In genomic region chr16:22656533-22657444, GRCm38 (mm10) we compare ENCODE assay signal across 8 mouse cellular contexts. TPM values are rescaled to one million over a fixed set of nuclear protein-coding genes. Genes with fewer than 3 reads are reported as not detected.
A peak's percentile ranks its signal among the peaks of the same experiment; 100 is the strongest.
DNase-seq lines count a peak whose midpoint lies in the region; ATAC-seq and TF ChIP-seq lines count a peak whose summit lies in the region.

Gene Dgkg, minus strand, starts transcription at chr16:22657221.

- intact Hi-C loops in heart, postnatal 10 days (cut with DNase I): no loop called here

- no peak within 1 kb of the TSS for H3K27ac ChIP-seq in forebrain, embryonic 12.5 days
- H3K27ac ChIP-seq in liver, embryonic 15.5 days (replicated peaks): peak within 1 kb of the TSS; percentile 55

- H3K4me1 ChIP-seq in forebrain, embryonic 12.5 days: peaks cover 17% of the 10 kb centered on the region
- peaks cover 5% of the 10 kb centered on the region; the same call in 1 of the 2 replicates for H3K4me1 ChIP-seq in liver, embryonic 15.5 days (replicated peaks)

- peak; percentile 70; the same call in 1 of the 2 replicates for ATAC-seq in forebrain, embryonic 12.5 days (ENCODE audit: low FRiP score)
- peak; percentile 52 for ATAC-seq in liver, embryonic 15.5 days (ENCODE audit: insufficient read depth)

- peak; percentile 92 for DNase-seq in A20 (ENCODE audit: low read depth, low spot score)
- peak; percentile 57 for DNase-seq in brain, embryonic 14.5 days (ENCODE audit: low read depth)
- DNase-seq in heart, postnatal 10 days: peak; percentile 22 to 45
- DNase-seq in layer of hippocampus, adult 18-20 months (ENCODE audit: low spot score in 2 of 2): peak; percentile 69 to 79
- DNase-seq in neural tube, embryonic 10.5 days (ENCODE audit: extremely low spot score, low spot score): peak; percentile 56
- DNase-seq in thymus, adult 18-20 months: peak; percentile 73

- H3K4me2 ChIP-seq in forebrain, embryonic 12.5 days: peak within 1 kb of the TSS; percentile 92
- H3K4me2 ChIP-seq in liver, embryonic 15.5 days: peak within 1 kb of the TSS; percentile 59

- H3K36me3 ChIP-seq in forebrain, embryonic 12.5 days (replicated peaks): no peaks in the 10 kb centered on the region
- H3K36me3 ChIP-seq in liver, embryonic 15.5 days (replicated peaks): no peaks in the 10 kb centered on the region

- peak within 1 kb of the TSS; percentile 48 for H3K4me3 ChIP-seq in forebrain, embryonic 12.5 days (replicated peaks)
- H3K4me3 ChIP-seq in liver, embryonic 15.5 days (replicated peaks): peak within 1 kb of the TSS; percentile 44

- peak within 1 kb of the TSS; percentile 22 for H3K9ac ChIP-seq in forebrain, embryonic 12.5 days
- H3K9ac ChIP-seq in liver, embryonic 15.5 days: no peak within 1 kb of the TSS

- no peak for TF ChIP-seq POLR2A in brain, embryonic 14.5 days (IDR thresholded peaks at IDR 0.05; ENCODE audit: borderline replicate concordance, extremely low read depth, insufficient read depth, insufficient read length, poor library complexity, severe bottlenecking)

- peaks cover 46% of the 10 kb centered on the region for H3K27me3 ChIP-seq in forebrain, embryonic 12.5 days
- peaks cover 31% of the 10 kb centered on the region for H3K27me3 ChIP-seq in liver, embryonic 15.5 days

- under 1% methylated on average over 63 of the region's 63 CpGs for WGBS in forebrain, embryonic 12.5 days
- 1% methylated on average over 63 of the region's 63 CpGs for WGBS in liver, embryonic 15.5 days (ENCODE audit: insufficient replicate concordance)

- no peaks in the 10 kb centered on the region for H3K9me3 ChIP-seq in forebrain, embryonic 12.5 days
- H3K9me3 ChIP-seq in liver, embryonic 15.5 days (replicated peaks): no peaks in the 10 kb centered on the region

- no peak for TF ChIP-seq CTCF in brain, embryonic 14.5 days (IDR thresholded peaks at IDR 0.05; ENCODE audit: borderline replicate concordance, extremely low read depth, insufficient read depth, insufficient read length)

RNA-seq across cellular contexts. Expression of gene Dgkg, which starts in this region (rescaled TPM):
- 0.29 and 0.36 TPM in 2 replicates for polyA plus RNA-seq in brain, embryonic 14.5 days (2012; rRNA removed)
- polyA plus RNA-seq in forebrain, embryonic 12.5 days (2016; fragmentation: Nextera tagmentation; extraction: Ambion mirVana): 0.17 TPM in 2 replicates
- under 1 TPM; 0.62 to 0.84 TPM for total RNA-seq in heart, postnatal 10 days (2021)
- 100 to 1,000 TPM; 209 to 215 TPM for total RNA-seq in layer of hippocampus, adult 18-20 months (2021)
- 1.3 and 1.4 TPM in 2 replicates for polyA plus RNA-seq in liver, embryonic 15.5 days (2015; fragmentation: Nextera tagmentation; extraction: Ambion mirVana)

Comparison
In these comparisons a context has a peak if more than half of its experiments do, and no peak if none do; other contexts are left out.
1. RNA of gene Dgkg (total RNA-seq): 209 to 215 TPM in layer of hippocampus, adult 18-20 months; 0.62 to 0.84 TPM in heart, postnatal 10 days; every median in the first group is over 100 times any median in the second.
2. Peak in DNase-seq in brain, embryonic 14.5 days; RNA of the gene not detected or under 1 TPM.
3. Peak in ATAC-seq, H3K4me3 ChIP-seq, H3K9ac ChIP-seq and H3K4me2 ChIP-seq in forebrain, embryonic 12.5 days; RNA of the gene not detected or under 1 TPM.
4. Peak in DNase-seq in heart, postnatal 10 days; RNA of the gene not detected or under 1 TPM.
5. DNase-seq: peak in every context shown above with its lines; median percentile 92 in A20; 74 in layer of hippocampus, adult 18-20 months; 73 in thymus, adult 18-20 months; 57 in brain, embryonic 14.5 days; 56 in neural tube, embryonic 10.5 days; 34 in heart, postnatal 10 days.